Mouse (Mus musculus) left cerebral cortex, postnatal 10 days (tissue): ENCODE results near the gene Uba1y. TPM values are rescaled to one million over a fixed set of nuclear protein-coding genes. Genes with fewer than 3 reads are reported as not detected.
A peak's percentile ranks its signal among the peaks of the same experiment; 100 is the strongest.
"Not testable (repeated sequence)": the region's sequence is repeated elsewhere in the genome, so short reads cannot be mapped to it uniquely, and the experiment has no call there.

Experiments
- DNase-seq, 2 experiments: peaks; one replicate each; pipeline ENCODE4 v3.0.0; 2021 to 2022; ENCODE audit warnings: low spot score in 2 of 2, mixed read lengths in 1 of 2; ENCODE audit errors: extremely low spot score in 1 of 2
- intact Hi-C: fragments of 180-260 bp; cut with DNase I; formaldehyde crosslinking; loops from one replicate; pipeline ENCODE4 v1.15.1; 2025
- total RNA-seq, 2 experiments: library from RNA; stranded (reverse); gene quantifications; 2 replicates each; pipeline ENCODE4 v1.2.3; 2021

Uba1y gene
- not detected for total RNA-seq

DNA sequence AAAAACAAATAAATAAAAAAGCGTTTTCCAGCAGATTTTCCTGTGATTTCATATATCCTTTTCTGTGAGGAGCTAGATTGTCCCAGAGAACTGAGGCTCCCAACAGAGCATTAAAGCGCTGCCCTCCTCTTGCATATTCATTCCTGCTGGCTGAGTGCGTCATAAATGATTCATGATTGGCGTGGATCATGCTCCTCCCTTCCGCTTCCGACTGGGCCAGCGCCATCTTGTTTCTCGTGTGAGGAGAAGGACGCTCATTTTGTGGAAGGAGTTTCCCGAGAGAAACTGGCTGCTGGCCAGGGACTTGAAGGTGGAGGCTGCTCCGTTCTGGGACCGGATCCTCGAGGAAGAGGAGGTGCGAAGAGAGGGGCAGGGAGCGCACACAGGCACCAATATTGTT, at the start of gene Uba1y:
TSS of gene Uba1y (plus strand) at position 254 of the 400 bp plus-strand sequence.
- intact Hi-C loops: no loop called here

DNA sequence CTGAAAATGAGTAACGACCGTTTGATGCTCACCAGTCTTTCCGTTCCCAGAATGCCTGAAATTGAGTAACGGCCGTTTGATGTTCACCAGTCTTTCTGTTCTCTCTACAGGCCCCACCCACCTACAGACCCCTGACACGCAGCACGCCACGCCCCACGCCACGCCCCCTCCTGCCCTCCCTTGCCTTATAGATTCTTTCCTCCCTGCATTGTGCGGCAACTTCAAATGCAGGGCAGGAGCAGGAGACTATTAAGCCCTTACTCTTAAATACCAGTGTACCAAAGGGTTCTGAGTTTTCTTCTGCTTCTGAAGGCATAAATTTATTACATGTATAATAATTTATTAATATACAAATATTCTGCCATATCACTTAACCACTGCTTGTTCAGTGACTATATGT, 21.1 kb upstream of the Uba1y start, which contains the start of gene Zfy1:
TSS of gene Zfy1 (minus strand) at position 101 of the 400 bp plus-strand sequence.
- intact Hi-C loops: not testable (repeated sequence)
- DNase-seq: peak in 1 of 2 experiments; percentile 16

More for the DNA sequence above, at the start of gene Uba1y:
- DNase-seq: no peak

DNA sequence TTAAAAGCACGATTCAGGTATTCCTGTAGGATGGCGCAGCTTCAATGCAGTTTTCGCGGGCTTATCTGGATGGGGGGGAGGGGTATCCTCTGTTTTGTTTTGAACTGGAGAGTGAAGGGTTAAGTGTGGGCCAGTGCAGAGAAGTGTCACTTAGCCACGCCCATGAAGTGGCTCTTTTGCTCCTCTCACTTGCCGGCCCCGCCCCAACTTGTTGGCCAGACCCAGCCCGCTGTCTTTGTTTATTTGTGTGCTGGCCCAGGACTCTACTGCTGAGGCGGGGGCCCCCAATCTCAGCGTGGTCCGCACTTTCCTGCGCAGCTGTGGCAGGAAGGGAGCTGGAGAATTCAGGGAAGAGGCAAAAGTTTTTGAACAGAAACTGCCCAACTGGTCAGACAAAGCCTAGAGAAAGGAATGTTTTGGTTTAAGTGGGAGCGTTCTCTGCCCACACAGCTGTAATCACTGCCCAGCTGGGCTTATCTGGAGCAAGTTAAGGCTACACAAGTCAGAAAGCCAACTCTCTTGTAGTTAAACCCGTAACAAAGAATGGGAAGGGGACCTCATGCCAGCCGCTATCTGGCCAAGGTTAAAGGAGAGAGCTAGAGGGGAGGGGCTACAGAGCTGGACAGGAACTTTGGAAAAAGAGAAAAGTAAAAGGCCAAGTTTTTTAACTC, 9.3 kb upstream of the Uba1y start:
- intact Hi-C loops: no loop called here
- DNase-seq: peak in 1 of 2 experiments; percentile 31

DNA sequence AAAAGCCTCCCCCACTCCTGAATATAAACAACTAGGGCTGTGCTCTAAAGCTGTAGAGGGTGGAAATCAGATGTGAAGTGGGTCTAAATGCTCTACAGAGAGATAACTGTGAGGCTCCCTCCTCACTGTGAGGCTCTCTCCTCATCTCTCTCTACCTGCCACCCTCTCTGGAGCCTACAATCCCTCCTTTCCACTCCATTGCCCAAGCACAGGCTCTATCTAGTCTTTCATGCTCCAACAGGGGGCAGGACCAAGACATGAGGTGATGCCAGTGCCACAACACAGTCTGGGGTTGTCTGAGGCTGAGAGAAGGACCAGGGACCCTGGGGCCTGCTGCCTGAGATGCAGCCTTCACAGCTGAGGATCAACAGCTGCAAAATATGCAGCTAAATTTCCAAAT, 54.0 kb downstream of the Uba1y start:
- no peak for DNase-seq
- intact Hi-C loops: no loop called here

DNA sequence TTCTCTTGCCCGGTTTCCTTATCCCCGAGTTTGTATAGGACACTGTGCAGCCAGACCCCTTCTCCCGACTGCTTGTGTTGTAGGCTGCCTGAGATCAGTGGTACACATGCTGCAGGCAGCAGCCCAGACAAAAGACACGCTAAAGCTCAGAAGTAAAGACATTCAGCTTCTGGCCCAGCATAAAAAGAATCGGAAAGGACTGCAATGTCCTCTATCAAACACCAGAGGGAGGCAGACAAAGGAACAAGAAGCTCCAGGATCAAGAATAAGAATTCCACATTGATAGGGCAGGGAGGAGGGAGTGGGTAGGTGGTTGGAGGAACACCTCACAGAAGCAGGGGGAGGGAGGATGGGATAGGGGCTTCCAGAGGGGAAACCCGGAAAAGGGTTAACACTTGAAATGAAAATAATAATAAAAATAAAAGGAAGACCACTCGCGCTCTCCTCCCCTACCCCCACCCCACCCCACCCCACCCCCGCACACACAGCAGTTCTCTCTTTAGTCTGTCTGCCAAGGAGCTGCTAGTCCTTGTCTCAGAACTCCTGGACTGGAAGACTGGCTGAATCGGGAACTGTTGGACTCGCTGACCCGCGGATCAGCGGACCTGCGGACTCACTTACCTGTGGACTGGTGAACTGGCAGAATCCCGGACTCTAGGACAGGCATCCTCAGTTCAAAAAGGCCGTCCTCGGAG, 54.6 kb downstream of the Uba1y start:
- intact Hi-C loops: no loop called here
- no peak for DNase-seq

Other genes with a start within 250 kb of the Uba1y start
- gene Zfy1, start 21.2 kb upstream of the Uba1y start, total RNA-seq: not detected
- gene Kdm5d, start 79.1 kb downstream of the Uba1y start, total RNA-seq: 10 to 100 TPM in 1 of 2 experiments, under 1 TPM in 1; 0.04 to 20.7 TPM
- gene Eif2s3y, start 191.9 kb downstream of the Uba1y start, total RNA-seq: 10 to 100 TPM in 1 of 2 experiments, not detected in 1; 84.0 TPM